Mouse (Mus musculus): ENCODE measurements at regions not wholly inside any gene's neighbourhood (a gene's known extent, or its start where the extent isn't known, plus 50 kb on each side); places are given as distances from the start of the nearest gene placed in this dataset.

DNA sequence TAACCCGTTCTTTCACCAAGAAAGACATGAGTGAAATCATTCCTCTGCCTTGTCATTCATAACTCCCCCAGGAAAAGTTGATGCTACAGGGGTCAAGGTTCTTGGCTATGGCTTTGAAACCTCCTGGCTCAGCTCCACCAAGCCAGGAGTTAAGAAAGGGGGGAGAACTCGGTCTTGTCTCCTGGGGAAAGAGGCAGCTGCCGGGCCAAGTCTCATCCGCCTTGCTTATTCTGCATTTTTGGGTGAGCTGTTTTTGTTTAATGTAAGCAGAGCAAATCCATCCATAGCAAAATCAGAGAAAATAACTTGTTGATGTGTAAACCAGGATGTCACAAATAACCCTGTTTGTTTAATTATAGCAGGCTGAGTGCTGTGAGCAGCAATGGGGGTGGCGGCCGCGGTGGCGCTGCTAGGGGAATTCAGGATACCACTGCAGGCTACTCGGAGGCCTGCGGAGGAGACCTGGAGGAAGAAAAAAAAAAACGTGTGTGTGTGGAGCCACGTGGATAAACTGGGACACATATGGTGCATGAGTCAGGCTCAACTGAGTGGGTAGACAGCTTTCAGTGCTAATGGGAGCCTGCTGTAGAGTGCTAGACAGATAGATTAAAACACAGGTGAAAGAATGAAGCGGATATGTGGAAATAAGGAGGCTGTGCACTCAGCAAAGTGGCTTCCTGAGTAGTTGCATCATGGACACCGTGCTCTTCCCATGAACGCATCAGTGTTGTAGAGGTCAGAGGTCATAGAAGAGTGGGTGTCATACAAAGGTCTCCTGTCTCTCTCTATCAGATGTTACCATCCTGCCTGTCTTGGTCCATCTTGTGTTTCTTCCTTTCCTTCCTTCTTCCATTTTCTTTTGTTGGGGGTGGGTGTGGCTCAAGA lies 203.5 kb downstream of the Ttc8 start:
- Histone ChIP-seq H3K27ac (ENCODE audit: insufficient read depth, low read depth, low read length) (no peak overlapping the region), H3K4me3 (ENCODE audit: insufficient read depth, low read length) (no peak overlapping the region), H3K4me1 (ENCODE audit: control insufficient read depth, insufficient read depth, low read length) (no peaks in the 10 kb centered on the region)
- no peak for TF ChIP-seq POLR2A (IDR thresholded peaks at IDR 0.05; ENCODE audit: borderline replicate concordance, low read depth, low read length)
- TF ChIP-seq CTCF (IDR thresholded peaks at IDR 0.05; ENCODE audit: low read depth, low read length): no peak

DNA sequence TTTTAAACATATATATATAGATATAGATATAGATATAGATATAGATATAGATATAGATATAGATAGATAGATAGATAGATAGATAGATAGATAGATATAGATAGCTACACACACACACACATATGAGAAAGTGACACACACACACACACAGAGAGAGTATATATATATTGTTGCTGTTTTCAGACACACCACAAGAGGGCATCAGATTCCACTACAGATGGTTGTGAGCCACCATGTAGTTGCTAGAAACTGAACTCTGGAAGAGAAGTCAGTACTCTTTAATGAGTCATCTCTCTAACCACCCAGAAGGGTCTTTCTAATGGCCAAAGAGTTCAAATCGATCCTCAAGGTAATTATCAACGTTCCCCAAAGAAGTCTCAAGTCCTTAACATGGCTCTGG lies 205.8 kb downstream of the Ttc8 start:
- Histone ChIP-seq H3K27ac (ENCODE audit: insufficient read depth, low read depth, low read length) (no peak overlapping the region), H3K4me1 (ENCODE audit: control insufficient read depth, insufficient read depth, low read length) (no peaks in the 10 kb centered on the region), H3K4me3 (ENCODE audit: insufficient read depth, low read length) (no peak overlapping the region)
- TF ChIP-seq CTCF (IDR thresholded peaks at IDR 0.05; ENCODE audit: low read depth, low read length): no peak
- no peak for TF ChIP-seq POLR2A (IDR thresholded peaks at IDR 0.05; ENCODE audit: borderline replicate concordance, low read depth, low read length)

Measured in bone marrow macrophage, adult 2 months (primary cell).